Mouse (Mus musculus): ENCODE results near the gene Pld3.

GRCm38 (mm10) chr7:27552931-27553513 lies at the start of gene Pld3, which contains the start of gene 2310022A10Rik:
- TF ChIP-seq CTCF (conservative IDR thresholded peaks at IDR 0.05; ENCODE audit: low read length) (no peak), POU5F1 (IDR thresholded peaks at IDR 0.05; ENCODE audit: borderline replicate concordance, low read length) (no peak)
